Mouse (Mus musculus) liver, embryonic 14.5 days (tissue): ENCODE measurements around the gene Tmem269.

Source experiments
- CTCF ChIP-seq: IDR thresholded peaks from 2 replicates; pipeline ENCODE4 v1.5.1; 2016; ENCODE audit warnings: antibody characterized with exemption, low read depth, control low read depth
- EP300 ChIP-seq: IDR thresholded peaks from 2 replicates; pipeline ENCODE4 v1.6.1; 2016; ENCODE audit warnings: antibody characterized with exemption, low read depth

- TF ChIP-seq CTCF, result no peak
- no peak for TF ChIP-seq EP300
These were observed 48.6 kb upstream of the Tmem269 start for GRCm38 (mm10) chr4:119266606-119267005.
